21 mouse cellular contexts compared by ENCODE assay signal in genomic region chr2:131674872-131675271, GRCm38 (mm10).
DNase-seq lines count a peak whose midpoint lies in the region; TF ChIP-seq lines count a peak whose summit lies in the region.
"Had no signal": no experiment of that assay in that cellular context is flagged by ENCODE, and none has a peak within 500 bp of the region (broad histone marks: within the 10 kb centered on the region; RNA-seq: fewer than 3 reads in every experiment).

No protein-coding gene starts in this region.

- intact Hi-C loops in heart, postnatal 10 days (cut with DNase I) = loop anchor here (5.0 kb wide), 1 partner anchor 108 kb away; no protein-coding TSS in a partner anchor

- no peak for TF ChIP-seq CTCF in olfactory bulb, adult 2 months (IDR thresholded peaks at IDR 0.05; ENCODE audit: insufficient read depth, low read depth, low read length)

- H3K4me1 ChIP-seq in olfactory bulb, adult 2 months (ENCODE audit: control insufficient read depth, insufficient read depth, low read length) = no peaks in the 10 kb centered on the region
- H3K4me1 ChIP-seq: embryonic facial prominence, embryonic 12.5 days; forebrain, embryonic 12.5 days; forebrain, embryonic 15.5 days; hindbrain, embryonic 10.5 days; hindbrain, embryonic 13.5 days; intestine, embryonic 15.5 days had no signal

- H3K27ac ChIP-seq in olfactory bulb, adult 2 months (ENCODE audit: insufficient read depth, low read depth, low read length) = peak overlapping the region; percentile 31; the same call in 1 of the 2 replicates
- H3K27ac ChIP-seq: embryonic facial prominence, embryonic 12.5 days; embryonic facial prominence, embryonic 15.5 days; forebrain, embryonic 12.5 days; forebrain, embryonic 15.5 days; hindbrain, embryonic 10.5 days; hindbrain, embryonic 13.5 days; intestine, embryonic 15.5 days had no signal

- 62% methylated on average over 6 of the region's 6 CpGs for WGBS in olfactory bulb, adult 2 months

- no peak overlapping the region for H3K4me3 ChIP-seq in olfactory bulb, adult 2 months (ENCODE audit: insufficient read depth, low read depth, low read length)
- H3K4me3 ChIP-seq: embryonic facial prominence, embryonic 12.5 days; embryonic facial prominence, embryonic 15.5 days; forebrain, embryonic 12.5 days; forebrain, embryonic 15.5 days; hindbrain, embryonic 10.5 days; hindbrain, embryonic 13.5 days; intestine, embryonic 15.5 days had no signal

- DNase-seq in heart, adult 11 months = peak; percentile 65
- no peak for DNase-seq in heart, postnatal 10 days
- peak; percentile 58 for DNase-seq in right cerebral cortex, adult 18-20 months
- no peak for DNase-seq in right cerebral cortex, postnatal 14 days
- DNase-seq in adrenal gland, adult (ENCODE audit: inconsistent age in 2 of 2, low spot score in 1 of 2) = no peak
- DNase-seq: adrenal gland, adult 8-10 months; adrenal gland, postnatal 25 days; cerebellum, adult 18-20 months; cerebellum, adult 9-10 months; cerebellum, postnatal 14 days; gastrocnemius, postnatal 10 days; gastrocnemius, postnatal 36 days; heart, postnatal 36 days had no signal

- TF ChIP-seq POLR2A in olfactory bulb, adult 2 months (IDR thresholded peaks at IDR 0.05; ENCODE audit: insufficient read depth, low read depth, low read length) = no peak

Comparison
In these comparisons a context has a peak if more than half of its experiments do, and no peak if none do; other contexts are left out.
1. DNase-seq: peak in heart, adult 11 months (single experiment) and right cerebral cortex, adult 18-20 months (single experiment); none in heart, postnatal 10 days (0 of 2), right cerebral cortex, postnatal 14 days (single experiment) and adrenal gland, adult (0 of 2).